Mouse (Mus musculus) heart, postnatal 4 days (tissue): ENCODE results near the gene Fam219a. TPM values are rescaled to one million over a fixed set of nuclear protein-coding genes. Genes with fewer than 3 reads are reported as not detected.
A peak's percentile ranks its signal among the peaks of the same experiment; 100 is the strongest.

Experiments used
- DNase-seq: peaks from one replicate; pipeline ENCODE4 v3.0.0; 2021
- total RNA-seq, 2 experiments: library from RNA; stranded (reverse); gene quantifications; 2 replicates each; pipeline ENCODE4 v1.2.3; 2021

The Fam219a gene
- 10 to 100 TPM; 15.3 to 15.5 TPM for total RNA-seq

- DNase-seq, result peak; percentile 99
Measured at GRCm38 (mm10) chr4:41569411-41569885, at the start of gene Fam219a, which contains the start of gene Dnaic1. Fam219a (minus strand) TSS chr4:41569538. Dnaic1 (plus strand) TSS chr4:41569775.

GRCm38 (mm10) chr4:41615661-41616599, 46.6 kb upstream of the Fam219a start:
- DNase-seq, result no peak

GRCm38 (mm10) chr4:41614156-41614555, 44.8 kb upstream of the Fam219a start:
- peak; percentile 90 for DNase-seq

- no peak for DNase-seq
Measured at GRCm38 (mm10) chr4:41612166-41612565, 42.8 kb upstream of the Fam219a start.

GRCm38 (mm10) chr4:41610594-41610980, 41.2 kb upstream of the Fam219a start:
- DNase-seq, result no peak

GRCm38 (mm10) chr4:41609681-41610593, 40.6 kb upstream of the Fam219a start:
- DNase-seq, result no peak

- peak; percentile 73 for DNase-seq
Measured at GRCm38 (mm10) chr4:41606784-41607183, 37.4 kb upstream of the Fam219a start.

GRCm38 (mm10) chr4:41604476-41605396, 35.4 kb upstream of the Fam219a start:
- peak; percentile 27 for DNase-seq

GRCm38 (mm10) chr4:41602818-41603217, 33.5 kb upstream of the Fam219a start:
- DNase-seq, result no peak

GRCm38 (mm10) chr4:41583353-41583752, 14.0 kb upstream of the Fam219a start:
- no peak for DNase-seq

- no peak for DNase-seq
Measured at GRCm38 (mm10) chr4:41575914-41576313, 6.6 kb upstream of the Fam219a start.

GRCm38 (mm10) chr4:41573492-41573891, 4.2 kb upstream of the Fam219a start:
- DNase-seq, result no peak

- DNase-seq, result no peak
Measured at GRCm38 (mm10) chr4:41571490-41571889, 2.2 kb upstream of the Fam219a start.

- peak; percentile 56 for DNase-seq
Measured at GRCm38 (mm10) chr4:41568682-41569410, 492 bp downstream of the Fam219a start.

GRCm38 (mm10) chr4:41568239-41568638, 1.1 kb downstream of the Fam219a start:
- DNase-seq, result peak; percentile 50

GRCm38 (mm10) chr4:41566123-41566522, 3.2 kb downstream of the Fam219a start:
- peak; percentile 25 for DNase-seq

GRCm38 (mm10) chr4:41563297-41563696, 6.0 kb downstream of the Fam219a start:
- no peak for DNase-seq

- no peak for DNase-seq
Measured at GRCm38 (mm10) chr4:41557092-41557491, 12.2 kb downstream of the Fam219a start.

- DNase-seq, result no peak
Measured at GRCm38 (mm10) chr4:41556311-41556953, 12.9 kb downstream of the Fam219a start.

GRCm38 (mm10) chr4:41554994-41555663, 14.2 kb downstream of the Fam219a start:
- DNase-seq, result peak; percentile 73
